Comparison of ENCODE assay signal across 11 mouse cellular contexts in the genomic region with DNA sequence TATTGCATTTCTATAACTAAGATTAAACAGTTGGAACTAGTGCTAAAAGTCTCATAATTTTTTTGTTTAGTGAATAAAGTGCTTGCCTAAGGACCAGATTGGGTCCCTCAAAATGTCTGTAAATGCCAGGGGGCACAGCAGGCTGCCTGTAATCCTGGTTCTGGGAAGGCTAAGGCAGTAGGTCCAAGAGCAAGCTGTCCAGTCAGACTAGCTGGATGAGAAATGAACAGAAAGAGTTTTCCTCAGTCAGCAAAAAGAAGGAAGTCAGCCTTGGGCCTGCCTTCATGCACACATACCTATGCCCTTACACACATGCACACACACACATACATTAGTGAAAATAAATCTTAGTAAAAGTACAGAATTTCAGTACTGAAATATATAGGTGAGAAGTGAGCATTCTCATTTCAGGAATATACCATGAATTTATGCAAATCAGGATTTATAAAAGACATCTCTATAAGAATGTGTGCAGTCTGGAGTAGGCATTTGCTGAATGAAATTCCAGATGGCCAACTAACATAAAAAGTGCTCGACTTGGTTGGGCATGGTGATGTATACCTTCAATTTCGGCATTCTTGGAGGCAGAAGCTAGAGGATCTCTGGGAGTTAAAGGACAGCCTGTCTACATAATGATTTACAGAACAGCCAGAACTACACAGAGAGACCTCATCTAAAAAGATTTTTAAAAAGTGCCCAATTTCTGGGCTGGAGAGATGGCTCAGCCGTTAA. TPM values are rescaled to one million over a fixed set of nuclear protein-coding genes. Genes with fewer than 3 reads are reported as not detected.
A peak's percentile ranks its signal among the peaks of the same experiment; 100 is the strongest.
DNase-seq lines count a peak whose midpoint lies in the region; ATAC-seq and TF ChIP-seq lines count a peak whose summit lies in the region.
"Had no signal": no experiment of that assay in that cellular context is flagged by ENCODE, and none has a peak within 500 bp of the region (broad histone marks: within the 10 kb centered on the region; RNA-seq: fewer than 3 reads in every experiment).

No protein-coding gene starts in this region.

- no peak overlapping the region for H3K9ac ChIP-seq in embryonic facial prominence, embryonic 13.5 days
- H3K9ac ChIP-seq in kidney, postnatal 0 days (ENCODE audit: low read depth, low read length) = no peak overlapping the region
- H3K9ac ChIP-seq in forebrain, postnatal 0 days = no peak overlapping the region
- H3K9ac ChIP-seq: liver, postnatal 0 days; midbrain, embryonic 13.5 days had no signal

- H3K9me3 ChIP-seq in embryonic facial prominence, embryonic 13.5 days = no peaks in the 10 kb centered on the region
- no peaks in the 10 kb centered on the region for H3K9me3 ChIP-seq in embryonic facial prominence, embryonic 10.5 days
- H3K9me3 ChIP-seq in kidney, postnatal 0 days (replicated peaks; ENCODE audit: low read length) = no peaks in the 10 kb centered on the region
- no peaks in the 10 kb centered on the region for H3K9me3 ChIP-seq in forebrain, postnatal 0 days (ENCODE audit: low read length)
- H3K9me3 ChIP-seq: midbrain, embryonic 13.5 days had no signal

- 50% methylated on average over 3 of the region's 3 CpGs for WGBS in embryonic facial prominence, embryonic 13.5 days
- WGBS in embryonic facial prominence, embryonic 10.5 days = 81% methylated on average over 3 of the region's 3 CpGs
- WGBS in kidney, postnatal 0 days = 33% methylated on average over 3 of the region's 3 CpGs
- 67% methylated on average over 3 of the region's 3 CpGs for WGBS in forebrain, postnatal 0 days

- no peak overlapping the region for H3K4me3 ChIP-seq in embryonic facial prominence, embryonic 13.5 days
- H3K4me3 ChIP-seq in embryonic facial prominence, embryonic 10.5 days = no peak overlapping the region
- no peak overlapping the region for H3K4me3 ChIP-seq in kidney, postnatal 0 days (replicated peaks; ENCODE audit: low read depth, low read length)
- no peak overlapping the region for H3K4me3 ChIP-seq in forebrain, postnatal 0 days (ENCODE audit: low read depth, low read length)
- H3K4me3 ChIP-seq: midbrain, embryonic 13.5 days had no signal

- DNase-seq in embryonic facial prominence, embryonic 10.5 days (ENCODE audit: low spot score) = no peak
- peak; percentile 53 for DNase-seq in kidney, postnatal 0 days (ENCODE audit: low spot score)
- DNase-seq in kidney, postnatal 10 days = no peak
- peak; percentile 54 for DNase-seq in cerebellum, adult 9-11 months
- DNase-seq in mesoderm, embryonic 11.5 days (ENCODE audit: low read depth, low spot score) = peak; percentile 45
- no peak for DNase-seq in forebrain, postnatal 0 days
- no peak for DNase-seq in thymus, postnatal 36 days
- DNase-seq: liver, postnatal 0 days; right cerebral cortex, postnatal 25 days had no signal

- 0 out of 2 replicates have a peak, but pooled peaks cover 6% of the 10 kb centered on the region for H3K36me3 ChIP-seq in embryonic facial prominence, embryonic 13.5 days
- H3K36me3 ChIP-seq in embryonic facial prominence, embryonic 10.5 days (replicated peaks) = peaks cover 38% of the 10 kb centered on the region
- no peaks in the 10 kb centered on the region for H3K36me3 ChIP-seq in kidney, postnatal 0 days (ENCODE audit: insufficient read depth, low read length)
- H3K36me3 ChIP-seq in forebrain, postnatal 0 days (ENCODE audit: insufficient read depth) = no peaks in the 10 kb centered on the region
- H3K36me3 ChIP-seq: midbrain, embryonic 13.5 days had no signal

- no peak for ATAC-seq in embryonic facial prominence, embryonic 13.5 days (ENCODE audit: insufficient number of reproducible peaks, insufficient read depth, low FRiP score, low TSS enrichment, low read depth)
- no peak for ATAC-seq in kidney, postnatal 0 days (replicated peaks; ENCODE audit: low FRiP score, low read depth)
- no peak for ATAC-seq in forebrain, postnatal 0 days
- ATAC-seq: liver, postnatal 0 days; midbrain, embryonic 13.5 days had no signal

- 0 out of 2 replicates have a peak overlapping the region, but pooled peaks have one; percentile 18 for H3K27ac ChIP-seq in embryonic facial prominence, embryonic 13.5 days
- H3K27ac ChIP-seq in embryonic facial prominence, embryonic 10.5 days (replicated peaks) = no peak overlapping the region
- no peak overlapping the region for H3K27ac ChIP-seq in kidney, postnatal 0 days
- no peak overlapping the region for H3K27ac ChIP-seq in forebrain, postnatal 0 days (ENCODE audit: low read depth, low read length)
- H3K27ac ChIP-seq: midbrain, embryonic 13.5 days had no signal

- H3K4me2 ChIP-seq in embryonic facial prominence, embryonic 13.5 days = no peak overlapping the region
- H3K4me2 ChIP-seq in kidney, postnatal 0 days (ENCODE audit: low read length) = no peak overlapping the region
- H3K4me2 ChIP-seq in forebrain, postnatal 0 days (ENCODE audit: low read depth) = no peak overlapping the region
- H3K4me2 ChIP-seq: midbrain, embryonic 13.5 days had no signal

- no peaks in the 10 kb centered on the region for H3K27me3 ChIP-seq in embryonic facial prominence, embryonic 13.5 days
- no peaks in the 10 kb centered on the region for H3K27me3 ChIP-seq in embryonic facial prominence, embryonic 10.5 days (replicated peaks; ENCODE audit: low read depth, poor library complexity, severe bottlenecking)
- H3K27me3 ChIP-seq in kidney, postnatal 0 days (ENCODE audit: insufficient read depth, low read length) = no peaks in the 10 kb centered on the region
- H3K27me3 ChIP-seq in forebrain, postnatal 0 days (ENCODE audit: insufficient read depth, low read length) = no peaks in the 10 kb centered on the region
- H3K27me3 ChIP-seq: midbrain, embryonic 13.5 days had no signal

- TF ChIP-seq CTCF in kidney, postnatal 0 days (IDR thresholded peaks at IDR 0.05; ENCODE audit: low read depth) = no peak
- no peak for TF ChIP-seq CTCF in forebrain, postnatal 0 days (IDR thresholded peaks at IDR 0.05; ENCODE audit: low read depth)

- no peaks in the 10 kb centered on the region for H3K4me1 ChIP-seq in embryonic facial prominence, embryonic 13.5 days
- no peaks in the 10 kb centered on the region for H3K4me1 ChIP-seq in embryonic facial prominence, embryonic 10.5 days
- H3K4me1 ChIP-seq in kidney, postnatal 0 days (replicated peaks; ENCODE audit: insufficient read depth, low read length) = peaks cover 3% of the 10 kb centered on the region; the same call in 1 of the 2 replicates
- no peaks in the 10 kb centered on the region for H3K4me1 ChIP-seq in forebrain, postnatal 0 days (ENCODE audit: insufficient read depth)
- H3K4me1 ChIP-seq: midbrain, embryonic 13.5 days had no signal

RNA-seq across cellular contexts. Expression of gene Klhdc10, which starts 31.0 kb away (rescaled TPM):
- 22.3 and 26.3 TPM in 2 replicates for polyA plus RNA-seq in embryonic facial prominence, embryonic 13.5 days (2015; fragmentation: Nextera tagmentation; extraction: Ambion mirVana)
- polyA plus RNA-seq in embryonic facial prominence, embryonic 10.5 days (2016; fragmentation: Nextera tagmentation; extraction: Ambion mirVana) = 36.2 and 37.3 TPM in 2 replicates
- polyA plus RNA-seq in kidney, postnatal 0 days (2015; fragmentation: Nextera tagmentation; extraction: Ambion mirVana) = 18.0 and 18.2 TPM in 2 replicates
- total RNA-seq in forebrain, postnatal 0 days (2014; rRNA removed) = 111 and 160 TPM in 2 replicates
- polyA plus RNA-seq in forebrain, postnatal 0 days (2015; fragmentation: Nextera tagmentation; extraction: Ambion mirVana) = 17.7 and 24.3 TPM in 2 replicates

RNA-seq across cellular contexts. Expression of gene Zc3hc1, which starts 41.8 kb away (rescaled TPM):
- polyA plus RNA-seq in embryonic facial prominence, embryonic 13.5 days (2015; fragmentation: Nextera tagmentation; extraction: Ambion mirVana) = 64.5 and 74.0 TPM in 2 replicates
- polyA plus RNA-seq in embryonic facial prominence, embryonic 10.5 days (2016; fragmentation: Nextera tagmentation; extraction: Ambion mirVana) = 84.6 and 90.8 TPM in 2 replicates
- 42.9 and 45.6 TPM in 2 replicates for polyA plus RNA-seq in kidney, postnatal 0 days (2015; fragmentation: Nextera tagmentation; extraction: Ambion mirVana)
- 56.7 and 57.2 TPM in 2 replicates for total RNA-seq in forebrain, postnatal 0 days (2014; rRNA removed)
- 69.4 and 71.9 TPM in 2 replicates for polyA plus RNA-seq in forebrain, postnatal 0 days (2015; fragmentation: Nextera tagmentation; extraction: Ambion mirVana)

Comparison
In these comparisons a context has a peak if more than half of its experiments do, and no peak if none do; other contexts are left out.
1. DNase-seq: peak in kidney, postnatal 0 days (single experiment), cerebellum, adult 9-11 months (single experiment) and mesoderm, embryonic 11.5 days (single experiment); none in embryonic facial prominence, embryonic 10.5 days (single experiment), kidney, postnatal 10 days (single experiment), forebrain, postnatal 0 days (single experiment) and thymus, postnatal 36 days (0 of 2).